Mouse (Mus musculus): Measurements from ENCODE around the gene Xab2. TPM values are rescaled to one million over a fixed set of nuclear protein-coding genes. Genes with fewer than 3 reads are reported as not detected.
A peak's percentile ranks its signal among the peaks of the same experiment; 100 is the strongest.
"Not testable (repeated sequence)": the region's sequence is repeated elsewhere in the genome, so short reads cannot be mapped to it uniquely, and the experiment has no call there.

Gene Xab2
- polyA plus RNA-seq, 1 experiment from 2014 or later = 44.4 TPM

- ATAC-seq (replicated peaks; ENCODE audit: low FRiP score, low read depth) (peak; percentile 78), DNase-seq (ENCODE audit: low spot score) (peak; percentile 55)
- Histone ChIP-seq H3K36me3 (ENCODE audit: insufficient read depth, low read length) (no peaks in the 10 kb centered on the region), H3K27me3 (ENCODE audit: insufficient read depth, low read length) (peaks cover 5% of the 10 kb centered on the region; the same call in 1 of the 2 replicates), H3K4me2 (ENCODE audit: low read length) (peak overlapping the region; percentile 96), H3K9me3 (replicated peaks; ENCODE audit: low read length) (no peaks in the 10 kb centered on the region), H3K4me3 (replicated peaks; ENCODE audit: low read depth, low read length) (peak overlapping the region; percentile 84), H3K9ac (ENCODE audit: low read depth, low read length) (peak overlapping the region; percentile 88), H3K4me1 (replicated peaks; ENCODE audit: insufficient read depth, low read length) (no peaks in the 10 kb centered on the region), H3K27ac (peak overlapping the region; percentile 83)
- TF ChIP-seq CTCF (IDR thresholded peaks at IDR 0.05; ENCODE audit: low read depth) = no peak
- under 1% methylated on average over 60 of the region's 77 CpGs for WGBS
Observed at GRCm38 (mm10) chr8:3587391-3588257, 33.5 kb downstream of the Xab2 start.

- H3K36me3 ChIP-seq (ENCODE audit: insufficient read depth, low read length) = no peaks in the 10 kb centered on the region
- ATAC-seq (replicated peaks; ENCODE audit: low FRiP score, low read depth) (no peak), DNase-seq (ENCODE audit: low spot score) (no peak)
- 2% methylated on average over 7 of the region's 7 CpGs for WGBS
- H3K4me1 ChIP-seq (replicated peaks; ENCODE audit: insufficient read depth, low read length) = no peaks in the 10 kb centered on the region
- peak within 1 kb of the TSS; percentile 88 for H3K9ac ChIP-seq (ENCODE audit: low read depth, low read length)
- peak within 1 kb of the TSS; percentile 83 for H3K27ac ChIP-seq
- peaks cover 5% of the 10 kb centered on the region; the same call in 1 of the 2 replicates for H3K27me3 ChIP-seq (ENCODE audit: insufficient read depth, low read length)
- peak within 1 kb of the TSS; percentile 84 for H3K4me3 ChIP-seq (replicated peaks; ENCODE audit: low read depth, low read length)
- peak within 1 kb of the TSS; percentile 96 for H3K4me2 ChIP-seq (ENCODE audit: low read length)
- TF ChIP-seq CTCF (IDR thresholded peaks at IDR 0.05; ENCODE audit: low read depth) = no peak
- no peaks in the 10 kb centered on the region for H3K9me3 ChIP-seq (replicated peaks; ENCODE audit: low read length)
Observed at GRCm38 (mm10) chr8:3586993-3587390, 34.1 kb downstream of the Xab2 start, which contains the start of gene Camsap3. TSS of gene Camsap3 (plus strand) at chr8:3587293.

- Histone ChIP-seq H3K9ac (ENCODE audit: low read depth, low read length) (no peak overlapping the region), H3K27ac (no peak overlapping the region), H3K36me3 (ENCODE audit: insufficient read depth, low read length) (no peaks in the 10 kb centered on the region), H3K4me1 (replicated peaks; ENCODE audit: insufficient read depth, low read length) (no peaks in the 10 kb centered on the region), H3K9me3 (replicated peaks; ENCODE audit: low read length) (no peaks in the 10 kb centered on the region), H3K4me2 (ENCODE audit: low read length) (no peak overlapping the region), H3K4me3 (replicated peaks; ENCODE audit: low read depth, low read length) (no peak overlapping the region), H3K27me3 (ENCODE audit: insufficient read depth, low read length) (peaks cover 5% of the 10 kb centered on the region; the same call in 1 of the 2 replicates)
- TF ChIP-seq CTCF (IDR thresholded peaks at IDR 0.05; ENCODE audit: low read depth) = no peak
- no peak for ATAC-seq (replicated peaks; ENCODE audit: low FRiP score, low read depth)
- no peak for DNase-seq (ENCODE audit: low spot score)
- WGBS = 94% methylated on average over 2 of the region's 2 CpGs
Observed at GRCm38 (mm10) chr8:3586452-3586851, 34.7 kb downstream of the Xab2 start.

- H3K9ac ChIP-seq (ENCODE audit: low read depth, low read length) = not testable (repeated sequence)
Observed at GRCm38 (mm10) chr8:3581961-3582360, 39.2 kb downstream of the Xab2 start.

GRCm38 (mm10) chr8:3579390-3580364 is 41.4 kb downstream of the Xab2 start:
- 0 out of 2 replicates have a peak, but pooled peaks have one; percentile 25 for ATAC-seq (replicated peaks; ENCODE audit: low FRiP score, low read depth)
- H3K4me3 ChIP-seq (replicated peaks; ENCODE audit: low read depth, low read length) = no peak overlapping the region
- WGBS = 73% methylated on average over 9 of the region's 9 CpGs
- no peaks in the 10 kb centered on the region for H3K9me3 ChIP-seq (replicated peaks; ENCODE audit: low read length)
- H3K4me2 ChIP-seq (ENCODE audit: low read length) = no peak overlapping the region
- no peaks in the 10 kb centered on the region for H3K27me3 ChIP-seq (ENCODE audit: insufficient read depth, low read length)
- no peaks in the 10 kb centered on the region for H3K4me1 ChIP-seq (replicated peaks; ENCODE audit: insufficient read depth, low read length)
- no peak overlapping the region for H3K9ac ChIP-seq (ENCODE audit: low read depth, low read length)
- H3K36me3 ChIP-seq (ENCODE audit: insufficient read depth, low read length) = no peaks in the 10 kb centered on the region
- no peak for TF ChIP-seq CTCF (IDR thresholded peaks at IDR 0.05; ENCODE audit: low read depth)
- no peak overlapping the region for H3K27ac ChIP-seq
- DNase-seq (ENCODE audit: low spot score) = no peak

More at GRCm38 (mm10) chr8:3581961-3582360, 39.2 kb downstream of the Xab2 start:
- not testable (repeated sequence) for H3K4me2 ChIP-seq (ENCODE audit: low read length); DNase-seq (ENCODE audit: low spot score); H3K4me3 ChIP-seq (replicated peaks; ENCODE audit: low read depth, low read length); H3K27ac ChIP-seq; H3K27me3 ChIP-seq (ENCODE audit: insufficient read depth, low read length); H3K4me1 ChIP-seq (replicated peaks; ENCODE audit: insufficient read depth, low read length); ATAC-seq (replicated peaks; ENCODE audit: low FRiP score, low read depth); H3K9me3 ChIP-seq (replicated peaks; ENCODE audit: low read length); H3K36me3 ChIP-seq (ENCODE audit: insufficient read depth, low read length)
- 66% methylated on average over 1 of the region's 3 CpGs for WGBS

Data from kidney, postnatal 0 days (tissue).